Mouse (Mus musculus) left cerebral cortex, postnatal 14 days (tissue): Measurements from ENCODE around the gene Scarb1. TPM values are rescaled to one million over a fixed set of nuclear protein-coding genes. Genes with fewer than 3 reads are reported as not detected.

ENCODE experiments used
- DNase-seq, 2 experiments: peaks; one replicate each; pipeline ENCODE4 v3.0.0; 2021 to 2022; ENCODE audit warnings: low spot score in 2 of 2, mixed read lengths in 1 of 2
- intact Hi-C: fragments of 180-260 bp; cut with DNase I; formaldehyde crosslinking; loops from one replicate; pipeline ENCODE4 v1.15.1; 2025
- total RNA-seq, 2 experiments: library from RNA; stranded (reverse); gene quantifications; 2 replicates each; pipeline ENCODE4 v1.2.3; 2021

The Scarb1 gene
- total RNA-seq, 2 experiments from 2014 or later: 36.9 to 41.1 TPM

GRCm38 (mm10) chr5:125229097-125229496 is 111.8 kb downstream of the Scarb1 start:
- intact Hi-C loops: loop anchor here (5.0 kb wide), 1 partner anchor 38 kb away; no protein-coding TSS in a partner anchor
- no peak for DNase-seq

GRCm38 (mm10) chr5:125227699-125228098 is 113.2 kb downstream of the Scarb1 start:
- intact Hi-C loops: loop anchor here (5.0 kb wide), 1 partner anchor 40 kb away; no protein-coding TSS in a partner anchor
- no peak for DNase-seq

Other genes with a start within 250 kb of the Scarb1 start
- gene Ncor2, start 161.9 kb downstream of the Scarb1 start, total RNA-seq: 100 to 1,000 TPM; 171 to 175 TPM
- gene Gm10382, start 48.2 kb upstream of the Scarb1 start, total RNA-seq: under 1 TPM in 1 of 2 experiments, not detected in 1; 0.37 TPM
- gene Ubc, start 49.1 kb upstream of the Scarb1 start, total RNA-seq: 100 to 1,000 TPM; 752 to 821 TPM
- gene Dhx37, start 93.0 kb upstream of the Scarb1 start, total RNA-seq: 10 to 100 TPM; 10.1 to 10.9 TPM
- gene Bri3bp, start 100.5 kb upstream of the Scarb1 start, total RNA-seq: 10 to 100 TPM; 81.0 to 85.6 TPM
- 10 to 100 TPM; 62.2 to 68.4 TPM for gene Aacs, start 134.7 kb upstream of the Scarb1 start, total RNA-seq
- gene Tmem132b, start 190.7 kb upstream of the Scarb1 start, total RNA-seq: 100 to 1,000 TPM; 136 to 152 TPM